Mouse (Mus musculus): ENCODE measurements around the gene Fam49a. TPM values are rescaled to one million over a fixed set of nuclear protein-coding genes. Genes with fewer than 3 reads are reported as not detected.

Gene Fam49a
- polyA plus RNA-seq, 1 experiment from 2014 or later = 2.7 TPM

DNA sequence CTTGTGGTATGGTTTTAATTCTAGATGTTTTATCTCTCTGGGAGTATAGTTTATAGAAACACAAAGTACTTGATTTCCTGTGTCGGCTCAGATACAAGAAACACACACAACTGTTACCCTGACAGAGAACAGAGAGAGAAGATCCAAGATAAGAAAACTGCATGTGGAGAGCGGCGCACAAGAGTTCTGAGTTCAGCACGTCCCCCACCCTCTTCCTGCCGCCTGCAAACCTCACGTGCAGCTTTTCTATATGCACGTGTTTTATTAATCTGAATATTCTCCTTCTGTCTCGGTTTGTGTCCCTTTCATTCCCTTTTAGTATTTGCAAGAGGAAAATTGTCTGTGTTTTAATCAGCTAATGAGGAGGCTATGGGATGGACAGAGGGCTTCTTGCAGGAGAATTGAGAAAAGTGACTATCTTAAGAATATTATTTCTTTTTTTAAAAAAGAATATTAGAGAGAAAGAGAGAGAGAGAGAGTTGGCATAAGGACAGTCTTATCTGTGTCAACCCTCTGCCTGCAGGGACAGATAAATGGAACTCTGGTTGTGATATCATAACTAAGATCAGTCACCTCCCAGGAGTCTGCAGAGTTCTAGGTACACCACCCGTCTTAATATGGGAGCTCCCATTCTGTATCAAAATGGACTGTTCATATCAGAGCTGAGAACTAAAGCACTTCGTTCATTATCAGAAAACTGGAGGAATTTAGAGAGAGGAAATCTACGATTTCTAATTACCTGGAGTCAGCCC lies 111.3 kb downstream of the Fam49a start:
- H3K9ac ChIP-seq (ENCODE audit: low read depth, low read length) = no peak overlapping the region
- H3K4me1 ChIP-seq (ENCODE audit: control insufficient read depth, low read depth, low read length) = no peaks in the 10 kb centered on the region
- H3K9me3 ChIP-seq (replicated peaks; ENCODE audit: control insufficient read depth, low read length) = no peaks in the 10 kb centered on the region
- H3K4me3 ChIP-seq (ENCODE audit: low read depth, low read length) = no peak overlapping the region
- no peak overlapping the region for H3K4me2 ChIP-seq (ENCODE audit: low read depth, low read length)
- H3K36me3 ChIP-seq (ENCODE audit: control insufficient read depth, insufficient read depth) = no peaks in the 10 kb centered on the region
- H3K27ac ChIP-seq (ENCODE audit: low read length) = no peak overlapping the region
- H3K27me3 ChIP-seq (ENCODE audit: control insufficient read depth, insufficient read depth, low read depth, low read length) = no peaks in the 10 kb centered on the region
- WGBS (ENCODE audit: insufficient replicate concordance) = 34% methylated on average over 11 of the region's 11 CpGs
- ATAC-seq (ENCODE audit: low read depth) = no peak

DNA sequence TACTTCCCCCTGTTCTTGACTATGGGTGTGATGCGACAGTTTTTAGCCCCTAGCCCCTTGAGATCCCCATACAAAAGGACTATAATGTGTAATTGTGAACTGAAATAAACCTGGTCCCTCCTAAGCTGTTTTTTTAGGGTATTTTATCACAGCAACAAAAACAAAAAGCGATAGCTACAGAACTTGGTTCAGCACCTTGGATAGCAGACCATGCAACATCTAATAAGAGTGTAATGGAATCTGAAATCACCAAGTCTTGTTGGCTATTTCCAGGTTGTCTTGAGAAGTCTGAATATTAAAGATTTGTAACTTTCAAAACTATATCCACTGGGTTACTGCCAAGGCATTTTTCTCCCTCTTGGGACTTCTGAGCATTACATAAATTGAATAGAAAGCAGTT lies 117.1 kb downstream of the Fam49a start:
- H3K4me1 ChIP-seq (ENCODE audit: control insufficient read depth, low read depth, low read length) = no peaks in the 10 kb centered on the region
- ATAC-seq (ENCODE audit: low read depth) = no peak
- H3K4me3 ChIP-seq (ENCODE audit: low read depth, low read length) = no peak overlapping the region
- 46% methylated on average over 2 of the region's 2 CpGs for WGBS (ENCODE audit: insufficient replicate concordance)
- H3K9me3 ChIP-seq (replicated peaks; ENCODE audit: control insufficient read depth, low read length) = no peaks in the 10 kb centered on the region
- no peaks in the 10 kb centered on the region for H3K36me3 ChIP-seq (ENCODE audit: control insufficient read depth, insufficient read depth)
- no peaks in the 10 kb centered on the region for H3K27me3 ChIP-seq (ENCODE audit: control insufficient read depth, insufficient read depth, low read depth, low read length)
- no peak overlapping the region for H3K27ac ChIP-seq (ENCODE audit: low read length)
- no peak overlapping the region for H3K4me2 ChIP-seq (ENCODE audit: low read depth, low read length)
- H3K9ac ChIP-seq (ENCODE audit: low read depth, low read length) = no peak overlapping the region

DNA sequence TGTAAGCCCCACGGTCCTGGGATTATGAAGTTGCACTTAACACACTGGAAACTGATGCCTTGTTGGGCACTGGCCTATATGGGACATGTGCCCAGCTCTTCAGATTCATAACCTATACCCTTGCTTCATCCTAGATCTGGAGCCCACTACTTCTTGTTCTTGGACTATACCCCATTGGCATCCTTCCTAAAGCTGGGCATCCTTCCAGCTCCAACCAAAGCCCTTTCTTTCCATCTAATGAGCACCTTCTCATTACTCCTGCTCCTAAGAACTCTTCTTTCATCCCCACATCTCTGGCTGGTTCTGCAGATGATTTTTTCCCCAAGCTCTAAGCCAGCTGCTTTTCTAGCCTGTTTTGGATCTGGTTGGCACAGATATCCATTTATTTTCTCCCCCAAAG lies 127.3 kb downstream of the Fam49a start:
- WGBS (ENCODE audit: insufficient replicate concordance) = 65% methylated on average over 1 of the region's 1 CpGs
- H3K27ac ChIP-seq (ENCODE audit: low read length) = no peak overlapping the region

DNA sequence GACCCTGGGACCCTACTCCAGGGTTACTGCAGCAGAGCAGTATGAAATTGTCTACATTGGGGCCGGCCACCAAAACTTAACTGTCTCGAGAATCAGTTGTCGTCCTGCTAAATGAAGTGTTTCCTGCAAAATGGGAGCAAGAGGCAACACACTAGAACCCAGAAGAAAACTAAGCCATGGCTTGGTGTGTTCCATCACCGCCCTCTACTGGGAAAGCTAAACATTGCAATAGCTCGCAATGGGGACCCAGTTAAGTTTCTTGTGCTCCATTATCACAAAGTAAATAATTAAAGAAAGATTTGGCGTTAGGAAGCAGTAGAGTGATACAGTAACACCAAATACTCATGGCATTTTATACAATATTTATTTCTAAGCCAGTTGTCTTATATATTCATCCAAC lies 134.3 kb downstream of the Fam49a start:
- no peak overlapping the region for H3K4me2 ChIP-seq (ENCODE audit: low read depth, low read length)
- H3K36me3 ChIP-seq (ENCODE audit: control insufficient read depth, insufficient read depth) = no peaks in the 10 kb centered on the region
- no peak overlapping the region for H3K9ac ChIP-seq (ENCODE audit: low read depth, low read length)
- H3K9me3 ChIP-seq (replicated peaks; ENCODE audit: control insufficient read depth, low read length) = no peaks in the 10 kb centered on the region
- no peaks in the 10 kb centered on the region for H3K27me3 ChIP-seq (ENCODE audit: control insufficient read depth, insufficient read depth, low read depth, low read length)
- no peaks in the 10 kb centered on the region for H3K4me1 ChIP-seq (ENCODE audit: control insufficient read depth, low read depth, low read length)
- H3K4me3 ChIP-seq (ENCODE audit: low read depth, low read length) = no peak overlapping the region
- ATAC-seq (ENCODE audit: low read depth) = no peak
- 3% methylated on average over 6 of the region's 6 CpGs for WGBS (ENCODE audit: insufficient replicate concordance)
- no peak overlapping the region for H3K27ac ChIP-seq (ENCODE audit: low read length)

More for the DNA sequence above, 127.3 kb downstream of the Fam49a start:
- no peak overlapping the region for H3K9ac ChIP-seq (ENCODE audit: low read depth, low read length)
- H3K4me1 ChIP-seq (ENCODE audit: control insufficient read depth, low read depth, low read length) = no peaks in the 10 kb centered on the region
- no peak overlapping the region for H3K4me3 ChIP-seq (ENCODE audit: low read depth, low read length)
- no peak for ATAC-seq (ENCODE audit: low read depth)
- no peaks in the 10 kb centered on the region for H3K27me3 ChIP-seq (ENCODE audit: control insufficient read depth, insufficient read depth, low read depth, low read length)
- no peak overlapping the region for H3K4me2 ChIP-seq (ENCODE audit: low read depth, low read length)
- H3K36me3 ChIP-seq (ENCODE audit: control insufficient read depth, insufficient read depth) = no peaks in the 10 kb centered on the region
- no peaks in the 10 kb centered on the region for H3K9me3 ChIP-seq (replicated peaks; ENCODE audit: control insufficient read depth, low read length)

DNA sequence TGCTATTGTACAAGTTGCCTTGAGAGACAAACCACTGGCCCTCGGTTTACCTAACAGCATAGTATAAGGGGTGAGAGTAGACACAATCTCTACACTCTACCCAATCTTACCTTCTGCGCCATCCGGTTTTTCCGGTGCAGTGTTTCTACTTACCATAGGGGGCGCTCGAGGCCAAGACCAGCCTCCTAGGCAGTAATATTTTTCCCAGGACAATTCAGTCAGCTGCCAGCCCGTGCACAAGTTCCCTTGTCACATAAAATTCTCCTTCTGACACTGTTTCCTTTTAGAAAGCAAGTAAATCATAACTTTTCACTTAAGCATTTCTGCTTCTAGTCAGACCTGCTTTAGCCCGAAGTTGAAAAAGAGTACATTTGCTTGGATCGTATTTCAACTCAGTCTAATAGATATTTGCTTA lies 139.1 kb downstream of the Fam49a start:
- 36% methylated on average over 9 of the region's 9 CpGs for WGBS (ENCODE audit: insufficient replicate concordance)
- H3K9me3 ChIP-seq (replicated peaks; ENCODE audit: control insufficient read depth, low read length) = no peaks in the 10 kb centered on the region
- H3K27ac ChIP-seq (ENCODE audit: low read length) = no peak overlapping the region
- no peak overlapping the region for H3K4me3 ChIP-seq (ENCODE audit: low read depth, low read length)
- H3K4me1 ChIP-seq (ENCODE audit: control insufficient read depth, low read depth, low read length) = no peaks in the 10 kb centered on the region
- no peak overlapping the region for H3K4me2 ChIP-seq (ENCODE audit: low read depth, low read length)
- no peak overlapping the region for H3K9ac ChIP-seq (ENCODE audit: low read depth, low read length)
- ATAC-seq (ENCODE audit: low read depth) = no peak
- H3K27me3 ChIP-seq (ENCODE audit: control insufficient read depth, insufficient read depth, low read depth, low read length) = no peaks in the 10 kb centered on the region
- no peaks in the 10 kb centered on the region for H3K36me3 ChIP-seq (ENCODE audit: control insufficient read depth, insufficient read depth)

DNA sequence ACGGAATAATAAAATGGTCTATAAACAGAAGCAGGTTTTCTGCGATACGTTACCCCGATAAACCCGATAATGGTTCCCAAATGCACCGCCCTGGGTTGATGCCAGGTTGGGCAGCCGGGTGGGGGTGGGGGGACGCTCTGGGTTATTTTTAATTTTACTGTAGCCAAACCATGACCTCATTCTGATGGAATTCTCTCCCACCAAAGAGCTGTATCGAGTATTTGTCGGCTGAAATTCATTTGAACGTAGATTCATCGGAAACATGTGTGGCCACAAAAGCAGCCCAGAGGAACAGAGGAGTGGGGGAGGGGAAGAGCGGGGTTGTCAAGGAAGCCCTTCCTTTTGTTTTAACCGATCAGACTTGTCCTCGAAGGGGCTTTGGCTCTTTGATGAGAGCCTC lies 139.6 kb downstream of the Fam49a start:
- H3K4me2 ChIP-seq (ENCODE audit: low read depth, low read length) = no peak overlapping the region

DNA sequence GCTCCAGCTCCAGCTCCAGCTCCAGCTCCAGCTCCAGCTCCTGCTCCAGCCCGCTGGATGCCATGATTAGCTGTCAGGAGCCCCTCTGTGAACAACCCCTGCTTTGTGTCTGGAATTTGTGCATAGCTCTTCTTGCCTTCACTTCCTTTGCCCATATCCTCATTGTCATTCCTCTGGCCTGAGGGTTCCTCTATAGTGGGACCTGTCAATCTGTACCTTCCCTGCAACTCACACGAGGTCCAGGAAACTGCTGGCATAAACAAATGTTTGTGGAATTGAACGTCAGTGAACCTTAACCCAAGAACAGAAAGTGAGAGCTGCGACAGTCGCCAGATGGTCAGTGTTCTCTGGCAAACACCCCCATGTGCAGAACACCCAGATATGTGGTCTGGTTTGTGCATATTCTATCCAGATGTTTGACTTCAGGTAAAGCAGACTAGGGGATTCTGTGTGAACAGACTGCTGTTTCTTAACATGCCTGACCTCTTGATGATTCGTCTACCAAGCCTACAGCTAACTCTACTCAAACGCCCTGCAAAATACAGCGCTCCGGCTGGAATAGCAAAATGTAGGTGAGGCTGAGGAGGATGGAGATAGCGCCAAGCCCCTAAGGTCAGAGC lies 143.7 kb downstream of the Fam49a start:
- 47% methylated on average over 10 of the region's 10 CpGs for WGBS (ENCODE audit: insufficient replicate concordance)
- ATAC-seq (ENCODE audit: low read depth) = no peak

More for the DNA sequence above, 139.6 kb downstream of the Fam49a start:
- no peak for ATAC-seq (ENCODE audit: low read depth)
- no peaks in the 10 kb centered on the region for H3K36me3 ChIP-seq (ENCODE audit: control insufficient read depth, insufficient read depth)
- no peak overlapping the region for H3K4me3 ChIP-seq (ENCODE audit: low read depth, low read length)
- H3K27me3 ChIP-seq (ENCODE audit: control insufficient read depth, insufficient read depth, low read depth, low read length) = no peaks in the 10 kb centered on the region
- no peak overlapping the region for H3K27ac ChIP-seq (ENCODE audit: low read length)
- H3K9ac ChIP-seq (ENCODE audit: low read depth, low read length) = no peak overlapping the region
- H3K9me3 ChIP-seq (replicated peaks; ENCODE audit: control insufficient read depth, low read length) = no peaks in the 10 kb centered on the region
- H3K4me1 ChIP-seq (ENCODE audit: control insufficient read depth, low read depth, low read length) = no peaks in the 10 kb centered on the region
- WGBS (ENCODE audit: insufficient replicate concordance) = 46% methylated on average over 15 of the region's 15 CpGs

DNA sequence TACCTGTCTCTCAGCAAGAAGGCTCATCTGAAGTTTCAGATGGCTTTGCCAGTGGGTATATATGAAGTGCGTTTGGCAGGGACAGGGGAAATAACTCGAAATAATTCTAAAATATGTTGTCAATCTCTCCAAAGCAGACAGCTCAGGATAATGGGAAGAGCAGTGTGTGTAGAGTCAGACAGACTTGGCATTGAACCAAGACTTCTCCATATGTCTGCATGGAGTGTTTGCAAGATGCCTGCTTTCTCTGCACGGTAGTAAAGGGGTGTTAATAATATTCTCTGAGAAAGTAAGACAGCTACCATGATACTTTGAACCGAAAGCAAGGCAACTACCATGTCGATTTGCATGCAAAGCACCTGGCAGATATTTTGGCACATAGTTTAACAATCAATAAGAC lies 147.1 kb downstream of the Fam49a start:
- no peak overlapping the region for H3K9ac ChIP-seq (ENCODE audit: low read depth, low read length)

More for the DNA sequence above, 143.7 kb downstream of the Fam49a start:
- no peak overlapping the region for H3K4me3 ChIP-seq (ENCODE audit: low read depth, low read length)
- no peaks in the 10 kb centered on the region for H3K27me3 ChIP-seq (ENCODE audit: control insufficient read depth, insufficient read depth, low read depth, low read length)
- no peak overlapping the region for H3K4me2 ChIP-seq (ENCODE audit: low read depth, low read length)
- no peak overlapping the region for H3K27ac ChIP-seq (ENCODE audit: low read length)
- H3K9ac ChIP-seq (ENCODE audit: low read depth, low read length) = no peak overlapping the region
- H3K9me3 ChIP-seq (replicated peaks; ENCODE audit: control insufficient read depth, low read length) = no peaks in the 10 kb centered on the region
- H3K4me1 ChIP-seq (ENCODE audit: control insufficient read depth, low read depth, low read length) = no peaks in the 10 kb centered on the region
- no peaks in the 10 kb centered on the region for H3K36me3 ChIP-seq (ENCODE audit: control insufficient read depth, insufficient read depth)

DNA sequence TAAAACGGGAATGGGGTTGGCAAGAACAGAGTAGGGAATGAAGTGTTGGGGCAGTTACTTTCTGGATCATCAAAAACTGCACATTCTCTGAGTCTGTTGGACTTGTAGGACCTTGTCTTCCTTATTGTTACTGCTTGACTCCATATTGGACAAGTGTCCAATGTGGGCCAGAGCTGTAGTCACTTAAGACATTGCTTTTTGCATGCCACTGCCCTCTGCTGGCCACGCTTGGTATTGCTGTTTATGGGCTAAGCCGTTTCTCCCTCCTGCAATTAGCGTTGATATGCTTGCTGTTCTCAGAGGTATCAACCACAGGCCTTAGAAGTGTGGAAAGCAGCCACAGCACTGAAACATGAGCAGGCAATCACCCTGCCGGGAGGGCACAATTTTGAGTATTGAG lies 150.7 kb downstream of the Fam49a start:
- no peak for ATAC-seq (ENCODE audit: low read depth)
- no peaks in the 10 kb centered on the region for H3K27me3 ChIP-seq (ENCODE audit: control insufficient read depth, insufficient read depth, low read depth, low read length)
- no peak overlapping the region for H3K4me2 ChIP-seq (ENCODE audit: low read depth, low read length)
- no peaks in the 10 kb centered on the region for H3K36me3 ChIP-seq (ENCODE audit: control insufficient read depth, insufficient read depth)
- no peaks in the 10 kb centered on the region for H3K9me3 ChIP-seq (replicated peaks; ENCODE audit: control insufficient read depth, low read length)
- no peak overlapping the region for H3K4me3 ChIP-seq (ENCODE audit: low read depth, low read length)
- H3K4me1 ChIP-seq (ENCODE audit: control insufficient read depth, low read depth, low read length) = no peaks in the 10 kb centered on the region
- no peak overlapping the region for H3K9ac ChIP-seq (ENCODE audit: low read depth, low read length)
- no peak overlapping the region for H3K27ac ChIP-seq (ENCODE audit: low read length)
- 26% methylated on average over 5 of the region's 5 CpGs for WGBS (ENCODE audit: insufficient replicate concordance)

More for the DNA sequence above, 147.1 kb downstream of the Fam49a start:
- WGBS (ENCODE audit: insufficient replicate concordance) = 52% methylated on average over 5 of the region's 5 CpGs
- no peaks in the 10 kb centered on the region for H3K27me3 ChIP-seq (ENCODE audit: control insufficient read depth, insufficient read depth, low read depth, low read length)
- H3K9me3 ChIP-seq (replicated peaks; ENCODE audit: control insufficient read depth, low read length) = no peaks in the 10 kb centered on the region
- no peaks in the 10 kb centered on the region for H3K36me3 ChIP-seq (ENCODE audit: control insufficient read depth, insufficient read depth)
- no peak overlapping the region for H3K4me2 ChIP-seq (ENCODE audit: low read depth, low read length)
- H3K4me1 ChIP-seq (ENCODE audit: control insufficient read depth, low read depth, low read length) = no peaks in the 10 kb centered on the region
- H3K4me3 ChIP-seq (ENCODE audit: low read depth, low read length) = no peak overlapping the region
- H3K27ac ChIP-seq (ENCODE audit: low read length) = no peak overlapping the region
- ATAC-seq (ENCODE audit: low read depth) = no peak
